Mouse (Mus musculus) E14TG2a.4 (cell line): ENCODE measurements around the gene Stxbp1.
"Not testable (repeated sequence)": the region's sequence is repeated elsewhere in the genome, so short reads cannot be mapped to it uniquely, and the experiment has no call there.

ENCODE experiments used
- CTCF ChIP-seq: conservative IDR thresholded peaks from 2 replicates; pipeline ENCODE4 v1.5.1; 2014; ENCODE audit warnings: low read length
- POU5F1 ChIP-seq: IDR thresholded peaks from 2 replicates; pipeline ENCODE4 v1.6.1; 2014; ENCODE audit warnings: low read length, borderline replicate concordance

- TF ChIP-seq CTCF, POU5F1: not testable (repeated sequence)
These were observed 6.7 kb upstream of the Stxbp1 start for GRCm38 (mm10) chr2:32853716-32854115.
